Mouse (Mus musculus) E14TG2a.4 (cell line): ENCODE data around the gene Slc2a10.

ENCODE experiments used
- CTCF ChIP-seq: conservative IDR thresholded peaks from 2 replicates; pipeline ENCODE4 v1.5.1; 2014; ENCODE audit warnings: low read length
- NANOG ChIP-seq: IDR thresholded peaks from 2 replicates; pipeline ENCODE4 v1.6.1; 2014; ENCODE audit warnings: borderline replicate concordance, low read length, mixed read lengths
- POU5F1 ChIP-seq: IDR thresholded peaks from 2 replicates; pipeline ENCODE4 v1.6.1; 2014; ENCODE audit warnings: low read length, borderline replicate concordance

DNA sequence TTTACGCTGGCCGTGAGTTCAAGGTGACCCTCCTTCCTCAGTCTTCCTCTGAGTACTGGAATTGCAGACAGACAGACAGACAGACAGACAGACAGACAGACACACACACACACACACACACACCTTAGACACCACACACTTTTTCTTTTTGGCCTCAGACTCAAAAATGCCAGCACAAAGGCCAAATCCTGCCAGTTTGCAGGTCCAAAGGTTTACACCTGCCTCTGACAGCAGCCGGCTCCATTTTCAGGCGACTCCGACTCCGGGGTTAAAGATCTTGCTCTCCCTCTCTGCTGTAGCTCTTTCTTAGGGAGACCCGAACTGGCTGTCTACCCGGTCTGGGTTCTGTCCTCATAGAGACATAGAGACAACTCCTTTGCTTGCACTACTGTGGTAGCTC lies 60.5 kb downstream of the Slc2a10 start:
- TF ChIP-seq CTCF (no peak), NANOG (no peak), POU5F1 (no peak)
